Comparison of ENCODE assay signal across 35 mouse cellular contexts in the genomic region with DNA sequence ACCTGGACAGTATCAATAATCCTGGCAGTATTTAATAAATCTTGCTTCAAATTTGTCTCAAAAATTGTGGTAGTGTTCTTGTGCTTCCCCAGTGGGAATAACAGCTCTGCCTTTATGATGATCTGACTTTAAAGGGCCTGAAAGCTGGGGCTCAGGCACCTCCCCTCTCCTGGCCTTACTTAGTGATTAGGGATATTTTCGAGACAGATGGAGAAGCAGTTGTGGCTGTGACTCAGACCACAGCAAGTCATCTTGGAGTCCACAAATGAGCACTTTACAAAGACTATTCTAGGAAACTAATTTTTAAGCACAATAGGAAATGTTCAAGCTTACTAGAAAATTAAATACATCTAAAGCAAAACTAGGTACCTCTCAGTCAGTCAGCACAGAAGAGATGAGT.
"Had no signal": no experiment of that assay in that cellular context is flagged by ENCODE, and none has a peak within 500 bp of the region (broad histone marks: within the 10 kb centered on the region; RNA-seq: fewer than 3 reads in every experiment).

No protein-coding gene starts in this region.

- H3K4me2 ChIP-seq: heart, embryonic 11.5 days; heart, embryonic 12.5 days; heart, embryonic 13.5 days; heart, embryonic 15.5 days; hindbrain, embryonic 12.5 days; hindbrain, embryonic 13.5 days; hindbrain, embryonic 14.5 days; hindbrain, embryonic 15.5 days; intestine, embryonic 15.5 days; kidney, embryonic 15.5 days had no signal

- H3K9ac ChIP-seq: heart, embryonic 12.5 days; heart, embryonic 13.5 days; heart, embryonic 15.5 days; hindbrain, embryonic 12.5 days; hindbrain, embryonic 13.5 days; hindbrain, embryonic 14.5 days; hindbrain, embryonic 15.5 days; intestine, embryonic 15.5 days; kidney, embryonic 15.5 days had no signal

- H3K4me1 ChIP-seq: heart, embryonic 10.5 days; heart, embryonic 12.5 days; heart, embryonic 13.5 days; heart, embryonic 15.5 days; hindbrain, embryonic 10.5 days; hindbrain, embryonic 12.5 days; hindbrain, embryonic 13.5 days; hindbrain, embryonic 15.5 days; intestine, embryonic 15.5 days; kidney, embryonic 15.5 days had no signal

- ATAC-seq: hindbrain, embryonic 16.5 days; hindbrain, postnatal 0 days; inflammation-experienced regulatory T-cells, adult 6 months; intestine, embryonic 15.5 days; intestine, embryonic 16.5 days; intestine, postnatal 0 days had no signal

- H3K27ac ChIP-seq: heart, embryonic 10.5 days; heart, embryonic 13.5 days; heart, embryonic 15.5 days; hindbrain, embryonic 10.5 days; hindbrain, embryonic 12.5 days; hindbrain, embryonic 13.5 days; hindbrain, embryonic 14.5 days; hindbrain, embryonic 15.5 days; hindbrain, postnatal 0 days; intestine, embryonic 15.5 days; kidney, embryonic 15.5 days; kidney, postnatal 0 days; layer of hippocampus, adult 2 months had no signal

- DNase-seq: heart, postnatal 10 days; heart, postnatal 14 days; heart, postnatal 36 days; heart, postnatal 4 days; kidney, adult 11 months; kidney, adult 18-20 months; kidney, adult 2 months; kidney, adult 8-10 months; kidney, adult 9 months; kidney, postnatal 10 days; kidney, postnatal 14 days; kidney, postnatal 25 days; kidney, postnatal 36 days; kidney, postnatal 4 days; layer of hippocampus, adult 9-11 months; layer of hippocampus, postnatal 36 days had no signal

- H3K27me3 ChIP-seq: heart, embryonic 12.5 days; heart, embryonic 13.5 days; heart, embryonic 15.5 days; hindbrain, embryonic 12.5 days; hindbrain, embryonic 13.5 days; hindbrain, embryonic 15.5 days; intestine, embryonic 15.5 days; kidney, embryonic 15.5 days had no signal

- H3K4me3 ChIP-seq: heart, embryonic 10.5 days; heart, embryonic 12.5 days; heart, embryonic 13.5 days; heart, embryonic 15.5 days; hindbrain, embryonic 10.5 days; hindbrain, embryonic 12.5 days; hindbrain, embryonic 13.5 days; hindbrain, embryonic 15.5 days; intestine, embryonic 15.5 days; kidney, embryonic 15.5 days; layer of hippocampus, adult 2 months had no signal

- H3K36me3 ChIP-seq: heart, embryonic 10.5 days; heart, embryonic 12.5 days; heart, embryonic 13.5 days; heart, embryonic 15.5 days; hindbrain, embryonic 10.5 days; hindbrain, embryonic 12.5 days; hindbrain, embryonic 13.5 days; hindbrain, embryonic 15.5 days; intestine, embryonic 15.5 days; kidney, embryonic 15.5 days had no signal

- H3K9me3 ChIP-seq: heart, embryonic 10.5 days; heart, embryonic 12.5 days; heart, embryonic 13.5 days; heart, embryonic 15.5 days; hindbrain, embryonic 10.5 days; hindbrain, embryonic 12.5 days; hindbrain, embryonic 13.5 days; hindbrain, embryonic 15.5 days; intestine, embryonic 15.5 days; kidney, embryonic 15.5 days had no signal
